Mouse (Mus musculus) C2C12 (cell line): ENCODE results near the gene Fam222a. TPM values are rescaled to one million over a fixed set of nuclear protein-coding genes. Genes with fewer than 3 reads are reported as not detected.

Experiments
- H3K27me3 ChIP-seq: one replicate; pipeline ENCODE4 v1.6.1; 2011; ENCODE audit not compliant: control insufficient read depth, insufficient read depth, insufficient read length
- H3K36me3 ChIP-seq: one replicate; pipeline ENCODE4 v1.6.1; 2011; ENCODE audit not compliant: control insufficient read depth, insufficient read depth
- H3K4me3 ChIP-seq: one replicate; pipeline ENCODE4 v1.5.1; 2011; ENCODE audit warnings: mild to moderate bottlenecking, control low read depth; ENCODE audit not compliant: poor library complexity, insufficient read depth, severe bottlenecking
- H3K79me2 ChIP-seq: one replicate; pipeline ENCODE4 v1.6.1; 2011; ENCODE audit not compliant: control insufficient read depth, insufficient read depth
- H3K79me3 ChIP-seq: one replicate; pipeline ENCODE4 v1.6.1; 2011; ENCODE audit warnings: low read depth, control low read depth
- H3ac ChIP-seq: one replicate; pipeline ENCODE3; 2011; ENCODE audit warnings: low read depth; ENCODE audit not compliant: control insufficient read depth, insufficient read length
- CEBPB ChIP-seq: IDR thresholded peaks from one replicate; pipeline ENCODE4 v1.6.1; 2011; ENCODE audit warnings: low read depth, mild to moderate bottlenecking, control low read depth, moderate library complexity
- CTCF ChIP-seq: IDR thresholded peaks from one replicate; pipeline ENCODE4 v1.5.1; 2011; ENCODE audit not compliant: control insufficient read depth, insufficient read depth, insufficient read length
- FOSL1 ChIP-seq: IDR thresholded peaks from one replicate; pipeline ENCODE4 v1.8.0; 2011; ENCODE audit warnings: mild to moderate bottlenecking, low read length; ENCODE audit not compliant: poor library complexity, insufficient read depth, severe bottlenecking
- MAX ChIP-seq: IDR thresholded peaks from one replicate; pipeline ENCODE4 v1.6.1; 2011; ENCODE audit warnings: mild to moderate bottlenecking, control low read depth
- MYOD1 ChIP-seq: IDR thresholded peaks from one replicate; pipeline ENCODE4 v1.6.1; 2011; ENCODE audit warnings: low read depth; ENCODE audit not compliant: control insufficient read depth, insufficient read length
- MYOG ChIP-seq: IDR thresholded peaks from one replicate; pipeline ENCODE4 v1.6.1; 2011; ENCODE audit not compliant: control insufficient read depth, insufficient read length; ENCODE audit errors: extremely low read depth
- USF1 ChIP-seq: IDR thresholded peaks from one replicate; pipeline ENCODE4 v1.6.1; 2011; ENCODE audit warnings: low read depth, mild to moderate bottlenecking, control low read depth, moderate library complexity
- polyA plus RNA-seq: library from polyadenylated mRNA; unstranded; fragments of >200 nt; fragmentation: generic; extraction: Trizol; gene quantifications from one replicate; pipeline ENCODE4 v1.2.1, GENCODE M21; 2012; ENCODE audit warnings: missing spikeins

Fam222a gene
- polyA plus RNA-seq, 1 experiment = 0.06 TPM

- no peaks in the 10 kb centered on the region for H3K79me2 ChIP-seq
- no peaks in the 10 kb centered on the region for H3K36me3 ChIP-seq
- H3ac ChIP-seq = no peak overlapping the region
- TF ChIP-seq MYOD1 (no peak), CEBPB (no peak), MAX (no peak), CTCF (no peak), USF1 (no peak), FOSL1 (no peak), MYOG (no peak)
- H3K79me3 ChIP-seq = no peaks in the 10 kb centered on the region
- no peaks in the 10 kb centered on the region for H3K27me3 ChIP-seq
- no peak overlapping the region for H3K4me3 ChIP-seq
Measured at GRCm38 (mm10) chr5:114661029-114661428, 93.2 kb downstream of the Fam222a start.

Other genes starting within 250 kb of the Fam222a start
- 243 TPM for gene Kctd10, start 187.5 kb upstream of the Fam222a start, polyA plus RNA-seq
- 42.1 TPM for gene Ube3b, start 187.4 kb upstream of the Fam222a start, polyA plus RNA-seq
- gene Mmab, start 124.0 kb upstream of the Fam222a start, polyA plus RNA-seq = 9.4 TPM
- 46.0 TPM for gene Mvk, start 123.7 kb upstream of the Fam222a start, polyA plus RNA-seq
- 0.55 TPM for gene Trpv4, start 90.4 kb downstream of the Fam222a start, polyA plus RNA-seq
- 53.8 TPM for gene Gltp, start 123.0 kb downstream of the Fam222a start, polyA plus RNA-seq
- 5.8 TPM for gene Tchp, start 139.7 kb downstream of the Fam222a start, polyA plus RNA-seq
- gene Ankrd13a, start 206.7 kb downstream of the Fam222a start, polyA plus RNA-seq = 55.2 TPM
- gene Git2, start 207.5 kb downstream of the Fam222a start, polyA plus RNA-seq = 19.5 TPM